Mouse (Mus musculus): ENCODE data around the gene Ehd1.

The Ehd1 gene

GRCm38 (mm10) chr19:6346661-6347060 lies 70.1 kb downstream of the Ehd1 start:
- POLR2A ChIA-PET, result interaction anchor here in 3 of 4 experiments (0.6 to 27.3 kb wide), 7 partner anchors 13 to 288 kb away, joined by 3 to 400 read pairs (median 3); partner anchors contain the start of gene Sf1 (in 3 of the 3)
- CTCF ChIA-PET, result no interaction called here

GRCm38 (mm10) chr19:6347615-6348014 lies 71.1 kb downstream of the Ehd1 start:
- CTCF ChIA-PET, result interaction anchor here in 1 of 4 experiments (0.6 kb wide), 1 partner anchor 262 kb away, joined by 5 read pairs; no protein-coding TSS in a partner anchor
- POLR2A ChIA-PET, result interaction anchor here in 3 of 4 experiments (0.6 to 27.3 kb wide), 6 partner anchors 11 to 130 kb away, joined by 3 to 400 read pairs (median 4); partner anchors contain the start of gene Sf1 (in 2 of the 3)

DNA sequence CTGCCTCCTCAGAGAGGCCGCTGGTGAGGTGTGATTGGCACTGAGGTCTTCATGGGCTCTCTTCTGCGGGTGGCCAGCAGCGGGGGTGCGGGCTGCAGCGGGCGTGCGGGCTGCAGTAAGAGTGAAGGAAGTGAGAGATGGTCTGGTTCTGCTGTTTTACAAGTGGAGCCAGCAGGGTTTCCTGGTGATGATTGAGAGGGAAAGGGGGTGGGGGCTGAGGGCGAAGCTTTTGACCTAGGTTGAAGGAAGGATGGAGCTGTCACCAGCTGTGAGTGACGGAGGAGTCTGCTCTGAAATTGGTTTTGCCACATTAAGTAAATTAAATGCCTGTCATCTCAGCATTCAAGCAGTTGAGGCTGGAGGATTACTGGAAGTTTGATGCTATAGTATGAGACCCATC lies 72.2 kb downstream of the Ehd1 start:
- POLR2A ChIA-PET, result interaction anchor here in 3 of 4 experiments (0.6 to 27.3 kb wide), 5 partner anchors 10 to 691 kb away, joined by 3 to 400 read pairs (median 11); partner anchors contain the start of genes Sf1 (in 2 of the 3) and Stip1 (in 1 of the 3)
- CTCF ChIA-PET, result no interaction called here

DNA sequence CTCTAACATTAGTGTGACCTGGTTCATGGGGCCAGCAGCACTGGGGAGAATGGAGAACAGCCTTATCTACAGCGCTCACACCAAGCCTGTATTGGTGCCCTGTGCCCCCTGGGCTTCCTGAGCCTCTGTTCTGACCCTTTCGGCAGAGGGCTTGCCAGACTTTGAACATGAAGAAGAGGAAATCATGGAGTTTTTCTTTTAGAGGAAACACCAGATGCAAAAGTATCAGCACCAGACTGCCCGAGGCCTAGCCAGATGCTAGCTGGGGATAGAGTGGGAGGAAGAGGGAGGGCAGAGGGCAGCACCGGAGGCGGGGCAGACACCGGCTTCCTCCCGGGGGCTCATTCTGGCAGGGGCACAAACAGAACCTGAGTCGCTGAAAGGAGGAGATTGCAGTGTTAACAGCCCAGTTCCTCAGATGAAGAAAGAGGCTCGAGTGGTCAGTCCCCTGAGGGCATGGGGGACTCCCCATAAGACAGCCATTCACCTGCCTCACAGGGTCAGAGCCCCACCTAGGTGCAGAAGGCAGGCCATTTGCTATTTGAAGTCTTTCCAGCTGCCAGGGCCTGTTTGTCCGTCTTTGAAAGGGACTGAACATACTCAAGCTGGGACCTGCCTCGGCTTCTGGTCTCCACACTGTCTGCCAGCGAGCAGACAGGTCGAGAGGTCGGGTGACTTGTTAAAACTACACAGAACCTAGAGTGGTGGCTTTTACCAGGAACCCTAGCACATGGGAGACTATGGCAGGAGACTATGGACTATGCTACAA lies 72.9 kb downstream of the Ehd1 start:
- ChIA-PET CTCF (interaction anchor here in 1 of 4 experiments (0.5 to 0.9 kb wide), 2 partner anchors 9 to 808 kb away, joined by 3 to 4 read pairs; partner anchors contain the start of gene Map4k2), POLR2A (interaction anchor here in 3 of 4 experiments (0.7 to 27.3 kb wide), 8 partner anchors 8 to 38 kb away, joined by 3 to 400 read pairs (median 10); partner anchors contain the start of gene Sf1 (in 2 of the 3))

All from embryonic stem cell, embryonic (primary cell).